Mouse (Mus musculus) retina, postnatal 7 days (tissue): Measurements from ENCODE around the gene Foxp1.

Experiments used
- DNase-seq: peaks from one replicate; pipeline ENCODE4 v3.0.0-alpha.2; 2012; ENCODE audit warnings: low read depth, low spot score

Gene Foxp1

GRCm38 (mm10) chr6:99096776-99097166, 425.8 kb downstream of the Foxp1 start:
- no peak for DNase-seq

GRCm38 (mm10) chr6:99096105-99096775, 426.3 kb downstream of the Foxp1 start:
- DNase-seq, result no peak

- DNase-seq, result no peak
Measured at GRCm38 (mm10) chr6:99095185-99096104, 427.1 kb downstream of the Foxp1 start.

GRCm38 (mm10) chr6:99094339-99094989, 428.1 kb downstream of the Foxp1 start:
- no peak for DNase-seq

- no peak for DNase-seq
Measured at GRCm38 (mm10) chr6:99093856-99094255, 428.7 kb downstream of the Foxp1 start.

GRCm38 (mm10) chr6:99093208-99093607, 429.3 kb downstream of the Foxp1 start:
- DNase-seq, result no peak

- DNase-seq, result no peak
Measured at GRCm38 (mm10) chr6:99091799-99092198, 430.7 kb downstream of the Foxp1 start.

GRCm38 (mm10) chr6:99087598-99087997, 434.9 kb downstream of the Foxp1 start:
- DNase-seq, result no peak

GRCm38 (mm10) chr6:99084956-99085355, 437.6 kb downstream of the Foxp1 start:
- DNase-seq, result no peak

GRCm38 (mm10) chr6:99081259-99081658, 441.3 kb downstream of the Foxp1 start:
- no peak for DNase-seq

- DNase-seq, result no peak
Measured at GRCm38 (mm10) chr6:99079041-99079835, 443.3 kb downstream of the Foxp1 start.

GRCm38 (mm10) chr6:99078089-99078488, 444.4 kb downstream of the Foxp1 start:
- DNase-seq, result no peak

GRCm38 (mm10) chr6:99073303-99074271, 448.9 kb downstream of the Foxp1 start:
- no peak for DNase-seq

GRCm38 (mm10) chr6:99070710-99071109, 451.8 kb downstream of the Foxp1 start:
- no peak for DNase-seq

- no peak for DNase-seq
Measured at GRCm38 (mm10) chr6:99069726-99070125, 452.8 kb downstream of the Foxp1 start.

GRCm38 (mm10) chr6:99065569-99066353, 456.8 kb downstream of the Foxp1 start:
- no peak for DNase-seq

- no peak for DNase-seq
Measured at GRCm38 (mm10) chr6:99063982-99064484, 458.5 kb downstream of the Foxp1 start.

- no peak for DNase-seq
Measured at GRCm38 (mm10) chr6:99062931-99063330, 459.6 kb downstream of the Foxp1 start.

- no peak for DNase-seq
Measured at GRCm38 (mm10) chr6:99058688-99059087, 463.8 kb downstream of the Foxp1 start.
